Mouse (Mus musculus) liver, adult 2 months (tissue): ENCODE measurements around the gene Tmem100.

Source experiments
- CTCF ChIP-seq: fragments of 200-500 bp; IDR thresholded peaks from 2 replicates; pipeline ENCODE4 v1.5.1; 2011; ENCODE audit warnings: low read depth, low read length, control low read depth
- POLR2A ChIP-seq: fragments of 200-500 bp; IDR thresholded peaks from 2 replicates; pipeline ENCODE4 v1.6.1; 2011; ENCODE audit warnings: low read length, control low read depth; ENCODE audit not compliant: insufficient read depth; ENCODE audit errors: extremely low read depth

GRCm38 (mm10) chr11:90027216-90027615, 2.9 kb upstream of the Tmem100 start:
- TF ChIP-seq CTCF (no peak), POLR2A (no peak)
